Mouse (Mus musculus) B cell, adult 2 months (primary cell): ENCODE results near the gene Pkig.
"Not testable (repeated sequence)": the region's sequence is repeated elsewhere in the genome, so short reads cannot be mapped to it uniquely, and the experiment has no call there.

Experiments
- DNase-seq, 2 experiments: peaks; one replicate each; pipeline ENCODE4 v3.0.0; 2022

The Pkig gene

DNA sequence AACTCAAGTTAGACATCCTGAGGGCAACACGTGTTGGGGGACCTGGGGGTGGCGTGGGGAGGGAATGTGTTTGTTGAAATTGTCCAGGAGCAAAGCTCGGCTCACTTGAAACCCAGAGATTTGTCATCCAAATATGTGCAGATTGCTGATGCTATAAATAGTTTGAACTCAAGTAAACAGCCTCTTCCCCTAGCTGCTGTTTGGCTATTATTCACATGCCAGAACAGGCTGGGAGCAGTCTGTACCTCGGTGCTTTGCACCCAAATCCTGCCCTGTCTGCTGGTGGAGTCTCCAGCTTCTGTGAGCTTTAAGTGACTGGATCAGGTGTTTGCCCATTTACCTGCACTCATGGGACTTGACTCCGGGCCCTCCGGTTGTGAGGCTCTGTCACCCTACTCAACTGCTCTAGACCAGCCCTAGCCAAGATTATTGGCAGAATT is 27.6 kb downstream of the Pkig start:
- DNase-seq: no peak

DNA sequence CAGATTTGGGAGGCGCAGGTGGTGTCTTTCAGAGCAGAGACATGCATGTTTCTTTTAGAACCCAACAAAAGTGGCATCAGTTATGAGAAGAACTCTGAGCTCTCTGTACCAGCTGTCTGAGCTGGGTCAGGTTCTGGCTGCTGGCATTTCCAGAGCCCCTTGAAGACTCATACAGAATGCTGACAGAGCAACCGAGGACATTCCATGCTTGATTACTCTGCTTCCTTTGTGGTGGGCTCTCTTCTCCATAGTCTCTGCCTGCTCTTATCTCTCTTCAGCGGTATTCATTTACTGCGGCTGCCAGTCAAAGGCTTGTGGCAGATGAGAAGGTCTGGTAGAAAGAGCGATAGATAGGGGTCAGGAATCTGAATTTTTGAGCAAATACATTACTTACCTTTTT is 28.0 kb downstream of the Pkig start:
- DNase-seq: no peak

DNA sequence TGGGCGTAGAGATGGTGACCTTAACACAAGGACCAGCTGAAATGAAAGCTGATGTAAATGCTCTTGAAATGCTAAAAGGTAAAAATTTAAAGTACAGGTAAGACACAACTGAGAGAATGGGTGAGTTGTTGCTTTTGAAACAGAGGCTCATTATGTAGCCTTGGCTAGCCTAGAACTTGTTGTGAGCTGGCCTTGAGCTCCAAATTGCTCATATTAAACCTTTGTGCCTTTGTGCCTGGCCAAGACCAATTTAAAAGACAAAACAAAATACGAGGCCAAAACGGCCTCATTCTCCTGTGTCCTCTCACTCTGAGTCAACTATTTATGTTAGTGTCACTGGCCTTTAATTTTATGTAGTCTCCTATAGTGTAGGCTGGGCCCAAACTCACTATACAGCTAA is 28.7 kb downstream of the Pkig start:
- DNase-seq: no peak

DNA sequence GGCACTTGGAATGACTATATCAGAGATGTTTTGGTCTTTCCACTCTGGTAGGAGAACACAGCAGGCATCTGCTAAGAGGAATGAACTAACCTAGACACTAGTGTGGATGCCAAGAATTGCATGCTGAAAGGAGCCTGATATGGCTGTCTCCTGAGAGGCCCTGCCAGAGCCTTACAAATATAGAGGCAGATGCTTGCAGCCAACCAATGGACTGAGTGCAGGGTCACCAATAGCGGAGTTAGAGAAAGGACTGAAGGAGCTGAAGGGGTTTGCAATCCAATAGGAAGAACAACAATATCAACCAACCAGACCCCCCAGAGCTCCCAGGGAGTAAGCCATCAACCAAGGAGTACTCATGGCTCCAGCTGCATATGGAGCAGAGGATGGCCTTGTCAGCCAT is 30.2 kb downstream of the Pkig start:
- not testable (repeated sequence) for DNase-seq

DNA sequence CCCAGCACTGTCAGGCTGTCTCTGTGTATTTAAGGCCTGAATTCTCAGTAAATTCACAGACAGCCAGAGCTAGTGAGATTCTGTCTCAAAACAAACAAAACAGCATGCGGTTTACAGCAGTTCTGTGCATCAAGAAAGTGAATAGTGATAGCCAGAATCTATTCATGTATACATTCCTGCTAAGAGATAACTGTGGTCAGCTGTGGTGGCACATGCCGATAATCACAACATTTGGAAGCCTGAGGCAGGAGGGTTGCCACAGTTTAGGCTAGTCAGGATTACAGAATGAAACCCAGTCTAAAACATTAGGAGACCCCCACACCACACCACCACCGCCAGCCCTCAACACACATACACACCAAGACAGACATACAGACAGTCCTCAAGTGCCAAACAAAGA is 31.6 kb downstream of the Pkig start:
- no peak for DNase-seq

DNA sequence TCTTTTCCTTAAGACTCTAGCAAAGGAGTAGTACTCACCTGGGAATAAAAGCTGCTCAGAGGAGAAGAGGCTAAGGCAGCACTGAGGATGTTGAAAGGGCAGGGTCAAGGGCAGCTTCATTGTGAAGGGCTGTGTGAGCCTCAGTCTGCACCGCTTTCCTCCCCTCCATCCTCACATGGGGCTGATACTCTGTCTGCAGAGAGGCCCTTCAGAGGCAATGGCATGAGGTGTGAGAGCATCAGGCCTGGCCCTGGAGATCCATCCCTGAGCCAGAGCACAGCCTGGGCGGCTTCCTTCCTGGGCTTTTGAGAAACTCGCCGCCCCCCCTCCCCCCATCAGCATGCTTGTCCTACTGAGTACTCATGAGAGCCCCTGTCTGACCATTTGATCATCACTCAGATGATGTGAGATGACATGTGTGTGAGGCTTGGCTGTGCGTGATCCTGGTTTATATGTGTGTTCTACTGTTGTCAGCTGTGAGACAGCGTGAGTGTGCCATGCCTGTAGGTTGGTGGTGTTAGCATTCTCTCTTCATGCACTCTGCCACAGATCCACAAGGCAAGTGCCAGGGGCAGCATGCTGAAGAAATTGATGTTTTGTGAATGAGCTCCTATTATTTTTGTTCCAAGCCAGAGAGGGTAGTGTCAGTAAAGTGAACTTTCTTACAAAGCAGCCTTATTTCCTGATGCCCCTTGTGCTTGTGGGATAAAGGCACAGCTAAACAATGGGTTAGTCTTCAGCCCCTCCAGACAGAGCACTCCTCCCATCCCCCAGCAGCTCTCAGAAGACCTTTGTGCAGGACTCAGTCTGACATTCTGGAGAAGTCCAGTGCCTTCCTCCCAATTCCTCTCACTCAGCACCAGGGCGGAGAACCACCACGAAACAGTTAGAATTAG is 32.5 kb downstream of the Pkig start:
- no peak for DNase-seq

DNA sequence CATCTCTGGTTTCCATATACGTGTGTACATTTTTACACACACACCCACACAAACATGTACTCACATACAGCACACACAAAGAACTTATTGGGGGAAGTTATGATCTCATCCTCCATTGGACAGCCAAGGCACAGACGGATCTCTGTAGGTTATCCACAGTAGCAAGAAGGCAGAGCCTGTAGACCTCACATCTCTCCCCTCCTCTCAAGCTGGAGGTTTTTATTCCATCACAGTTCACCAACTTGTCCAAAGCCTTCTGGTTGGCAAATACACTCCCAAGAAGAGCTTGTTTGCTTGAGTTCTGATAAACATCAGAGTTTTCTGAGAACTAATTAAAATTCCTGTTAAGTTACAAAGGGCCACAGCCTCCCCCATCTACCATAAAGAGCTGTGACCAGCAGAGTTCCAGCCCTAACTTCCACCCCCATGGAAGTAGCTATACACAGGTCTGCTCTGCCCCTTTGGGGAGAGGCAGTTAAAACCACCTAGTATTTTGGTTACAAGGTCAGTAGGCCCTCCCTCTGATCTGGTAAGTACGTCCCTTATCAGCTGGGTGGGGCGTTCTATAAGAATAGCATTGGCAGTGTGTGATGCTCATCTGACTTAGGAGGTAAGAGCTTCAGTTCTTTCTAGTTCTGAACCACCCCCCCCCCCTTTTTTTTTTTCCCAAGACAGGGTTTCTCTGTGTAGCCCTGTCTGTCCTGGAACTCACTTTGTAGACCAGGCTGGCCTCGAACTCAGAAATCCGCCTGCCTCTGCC is 33.8 kb downstream of the Pkig start:
- no peak for DNase-seq

DNA sequence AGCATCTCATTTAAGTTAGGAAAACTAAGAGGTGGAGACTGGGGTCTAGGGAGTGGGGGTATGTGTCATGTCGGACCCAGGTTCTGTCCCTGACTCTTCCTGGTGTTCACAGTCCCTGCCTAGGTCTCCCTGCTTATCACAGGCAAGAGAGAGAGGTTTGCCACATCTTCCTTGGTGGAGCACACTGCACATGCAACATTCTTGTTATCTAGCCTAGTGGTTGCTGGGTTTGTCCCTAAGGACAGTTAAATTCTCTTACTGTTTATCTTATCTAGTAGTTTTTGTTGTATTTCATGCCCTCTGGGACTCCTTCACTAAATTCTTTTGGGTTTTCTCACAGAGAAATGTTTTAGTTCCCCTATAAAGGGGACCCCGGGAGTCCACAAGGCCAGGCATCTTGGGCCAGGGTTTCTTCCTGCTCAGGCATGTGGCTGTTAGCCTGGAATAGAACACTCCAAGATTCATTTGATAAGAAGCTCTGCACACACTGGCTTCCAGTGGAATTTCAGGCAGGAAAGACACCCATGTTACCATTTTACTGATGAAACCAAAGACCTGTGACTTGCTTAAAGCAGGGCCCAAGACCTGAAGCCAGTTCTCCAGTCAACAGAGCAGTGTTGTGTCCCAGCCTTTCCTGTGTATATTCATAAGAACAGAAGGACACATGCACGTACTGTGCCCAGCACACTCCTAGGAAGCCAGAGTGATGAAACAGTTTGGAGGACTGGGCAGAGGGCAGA is 34.9 kb downstream of the Pkig start:
- DNase-seq: no peak

DNA sequence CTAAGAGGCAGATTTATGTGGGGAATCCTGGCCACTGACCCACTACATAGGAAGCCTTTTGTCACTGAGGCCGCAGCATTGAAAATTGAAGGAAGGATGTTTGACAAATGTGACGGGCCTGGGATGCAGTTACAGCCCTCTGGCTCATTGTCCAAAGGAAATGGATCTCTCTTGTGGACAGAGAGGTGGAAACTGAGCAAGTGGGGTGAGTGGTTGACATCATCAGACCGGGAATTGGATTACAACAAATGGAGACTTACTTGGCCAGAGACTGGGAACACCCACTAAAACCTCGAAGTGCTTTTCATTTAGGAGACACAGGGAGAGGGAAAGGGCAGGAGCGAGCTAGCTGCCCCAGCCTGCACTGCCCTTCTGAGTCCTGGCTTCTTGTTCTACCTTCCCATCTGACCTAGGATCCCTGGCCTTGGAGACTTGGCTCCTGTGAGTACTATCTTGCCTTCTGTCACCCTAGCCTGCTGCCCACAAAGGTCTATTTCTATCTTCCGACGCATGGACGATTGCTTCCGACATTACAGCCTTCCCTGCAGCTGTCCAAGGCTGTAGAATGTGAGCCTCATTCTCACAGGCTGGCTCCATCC is 35.6 kb downstream of the Pkig start:
- DNase-seq: no peak

DNA sequence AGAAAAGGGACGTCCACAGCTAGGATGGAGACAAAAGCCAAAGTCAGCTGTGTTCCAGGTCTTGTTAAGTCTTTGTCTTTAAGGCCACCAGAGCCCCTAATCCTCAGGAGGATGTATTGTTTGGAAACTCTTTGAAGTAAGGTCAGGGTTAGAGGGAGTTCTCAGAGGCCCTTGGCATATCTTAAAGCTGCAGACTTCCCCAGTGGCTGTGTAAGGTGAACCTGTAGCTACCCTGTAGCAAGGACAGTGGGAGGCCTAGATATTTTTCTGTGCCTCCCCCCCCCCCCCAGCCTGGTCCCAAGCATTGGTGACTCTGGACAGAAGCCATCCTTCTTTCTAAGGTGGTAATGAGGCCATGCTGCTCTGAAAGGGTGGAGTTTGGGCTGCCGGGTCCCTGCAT is 38.6 kb downstream of the Pkig start:
- no peak for DNase-seq

DNA sequence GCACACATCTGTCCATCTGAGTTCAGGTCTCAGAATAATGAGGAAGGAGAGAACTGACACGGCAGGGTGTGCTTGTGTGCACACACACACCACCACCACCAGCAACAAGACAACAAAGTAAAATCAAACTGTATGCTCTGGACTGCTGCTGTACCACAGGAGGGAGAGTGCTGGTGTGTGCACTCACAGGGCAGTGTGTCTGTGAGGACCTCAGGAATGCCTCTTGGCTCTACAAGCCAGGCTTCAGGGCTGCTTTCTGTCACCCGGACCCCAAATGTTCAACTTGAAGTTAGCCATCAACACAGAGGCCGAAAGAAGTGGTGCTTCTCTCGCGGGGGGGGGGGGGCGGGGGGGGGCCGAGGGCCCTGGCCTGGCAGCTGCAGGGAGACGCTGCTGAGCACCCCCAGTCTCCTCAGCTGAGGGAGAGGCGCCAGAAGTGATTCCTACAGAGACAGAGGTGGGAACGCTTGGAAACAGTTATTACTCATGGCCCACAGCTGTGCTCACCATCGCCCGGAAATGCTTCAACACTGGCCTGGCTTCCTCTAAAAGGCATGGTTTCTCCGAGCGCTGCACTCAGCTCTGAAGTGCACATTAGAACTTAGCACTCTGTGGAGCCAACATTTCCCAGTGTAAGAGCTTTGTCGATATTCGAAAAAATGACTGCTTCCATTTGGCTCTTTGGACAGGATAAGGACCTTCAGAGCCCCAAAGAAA is 39.7 kb downstream of the Pkig start:
- DNase-seq: peak in 1 of 2 experiments; percentile 34

DNA sequence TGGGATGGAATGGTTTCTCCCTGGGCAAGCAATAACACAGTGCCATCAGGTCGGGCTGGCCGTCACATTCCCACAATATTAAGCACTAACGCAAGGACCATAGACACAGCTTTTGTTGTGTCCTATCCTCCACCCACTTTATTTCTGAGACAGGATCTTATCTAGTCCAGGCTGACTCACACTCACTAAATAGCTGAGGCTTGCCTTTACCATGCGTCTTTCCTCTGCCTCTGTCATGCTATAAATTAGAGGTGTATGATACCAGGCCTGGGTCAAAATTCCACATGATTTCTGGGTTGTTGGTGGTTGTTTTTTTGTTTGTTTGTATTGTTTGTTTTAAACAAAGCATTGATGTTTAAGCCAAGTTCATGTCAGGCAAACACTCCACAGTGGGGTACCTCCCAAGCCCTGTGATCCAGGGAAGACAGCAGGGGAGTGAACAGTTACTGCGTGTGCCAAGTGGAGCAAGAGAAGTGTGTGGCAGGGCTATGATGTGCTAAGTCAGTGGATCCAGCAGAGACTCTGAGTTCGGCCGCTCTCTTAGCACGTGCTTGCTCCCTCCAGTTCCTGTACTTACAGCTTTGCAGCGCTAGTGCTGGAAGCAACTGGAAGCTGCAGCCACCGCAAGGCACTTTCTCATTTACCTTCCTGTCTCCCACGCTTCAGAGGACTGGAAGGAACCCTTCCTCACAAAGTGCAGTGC is 41.0 kb downstream of the Pkig start:
- no peak for DNase-seq

DNA sequence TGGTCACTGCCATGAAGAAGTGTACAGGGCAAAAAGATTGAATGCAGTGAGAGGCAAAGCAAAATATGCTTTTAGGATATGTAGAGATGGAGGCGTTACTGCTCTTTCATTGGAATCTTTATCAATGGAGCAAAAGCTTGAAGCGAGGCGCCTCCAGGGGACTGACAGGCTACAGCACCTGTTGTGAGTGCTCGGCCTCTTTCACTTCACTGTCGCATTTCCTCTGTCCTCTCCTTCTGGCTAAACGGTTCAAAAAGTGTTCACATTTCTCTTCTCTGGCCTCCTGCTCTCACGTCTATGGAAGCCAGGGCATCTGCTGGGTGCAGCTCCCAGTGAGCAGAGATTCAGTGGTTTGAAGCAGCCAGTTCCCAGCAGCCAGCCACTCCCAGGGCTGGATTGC is 44.2 kb downstream of the Pkig start:
- peak; percentile 43 to 50 for DNase-seq

DNA sequence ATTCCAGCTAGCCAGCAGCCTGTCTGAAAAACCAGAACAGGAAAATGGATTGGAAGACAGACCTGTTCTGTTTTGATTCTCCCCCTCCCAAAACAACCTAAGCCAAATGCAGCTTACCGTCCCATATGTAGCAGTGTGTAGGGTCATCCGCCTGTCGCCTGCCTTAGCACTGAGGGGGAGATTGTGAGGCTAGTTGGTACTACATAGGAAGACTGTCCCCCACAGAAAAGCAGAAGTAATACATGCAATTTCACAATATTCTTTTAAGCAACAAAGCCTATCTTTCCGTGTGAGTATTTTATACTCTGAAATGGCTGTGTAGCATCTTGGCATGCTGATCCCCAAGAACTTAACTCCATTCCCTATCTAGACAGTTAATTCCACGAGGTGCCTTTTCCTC is 44.7 kb downstream of the Pkig start:
- peak; percentile 49 to 51 for DNase-seq

DNA sequence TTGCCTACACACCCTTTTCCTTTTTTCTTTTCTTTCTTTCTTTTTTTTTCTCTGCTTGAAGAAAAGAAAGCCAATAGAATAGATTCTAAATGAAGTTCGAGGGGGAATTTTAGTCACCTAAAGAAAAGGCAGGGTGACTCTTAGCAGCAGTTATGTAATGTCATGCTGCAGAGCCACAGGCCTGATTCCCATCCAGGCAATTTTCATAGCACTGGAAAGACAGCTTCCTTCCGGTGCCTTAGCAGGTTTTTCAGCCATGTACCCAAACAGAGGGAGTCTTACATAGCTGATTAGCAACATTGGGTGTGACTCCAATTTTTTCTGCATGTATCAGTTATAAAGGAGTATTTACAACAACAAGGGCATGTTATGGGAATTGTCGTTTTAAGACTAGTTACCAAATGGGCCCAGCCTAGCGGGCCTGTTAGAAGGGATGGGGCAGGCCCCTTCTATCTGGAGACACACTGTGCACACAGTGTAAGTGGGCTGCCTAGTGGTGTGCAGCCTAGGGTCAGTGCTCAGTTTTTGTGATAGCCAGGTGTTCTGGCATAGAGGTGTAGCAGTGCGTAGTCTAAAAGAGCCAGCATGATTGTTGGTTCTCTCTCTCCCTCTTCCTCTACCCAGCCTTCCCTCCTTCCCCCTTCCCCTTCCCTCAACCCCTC is 45.5 kb downstream of the Pkig start:
- no peak for DNase-seq

DNA sequence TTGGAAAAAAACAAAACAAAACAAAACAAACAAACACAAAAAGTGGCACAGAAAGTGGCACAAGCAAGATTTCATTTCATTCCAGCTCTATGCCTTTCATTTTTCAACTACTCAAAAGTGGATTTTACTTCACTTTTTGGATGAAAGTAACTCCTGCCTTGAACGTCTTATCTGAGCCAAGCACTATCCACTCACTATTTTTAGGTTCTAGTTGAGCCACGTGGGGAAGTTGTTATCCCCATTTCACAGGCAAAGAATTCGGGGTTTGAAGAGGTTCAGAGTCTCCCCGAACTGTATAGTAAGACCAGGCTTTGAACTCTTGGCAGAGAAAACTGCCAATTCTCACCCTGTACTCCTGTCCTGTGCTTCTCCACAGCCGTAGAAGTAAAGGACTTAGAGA is 50.1 kb downstream of the Pkig start:
- no peak for DNase-seq

DNA sequence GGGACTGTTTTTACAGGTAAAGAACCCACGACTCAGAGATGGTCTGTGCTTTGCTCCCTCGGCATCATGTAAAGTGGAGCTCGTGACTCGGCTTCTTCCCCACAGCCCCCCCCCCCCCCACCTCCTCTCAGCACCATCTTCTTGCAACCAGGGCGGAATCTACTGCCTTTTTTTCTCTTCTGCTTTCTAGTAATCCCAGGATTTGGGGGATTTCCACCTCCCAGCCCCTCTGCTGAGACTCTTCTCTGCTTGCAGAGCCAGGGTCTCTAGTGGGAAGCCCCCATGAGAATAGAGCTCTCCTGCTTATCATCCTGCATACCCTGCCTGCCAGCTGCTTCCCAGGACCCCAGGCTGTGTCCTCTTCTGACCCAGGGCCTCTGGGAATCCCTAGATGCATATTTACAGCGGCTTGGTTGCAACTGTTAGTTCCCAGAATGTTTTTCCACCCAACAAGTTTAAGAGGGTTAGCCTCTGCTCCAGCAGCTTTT is 50.6 kb downstream of the Pkig start:
- DNase-seq: no peak

DNA sequence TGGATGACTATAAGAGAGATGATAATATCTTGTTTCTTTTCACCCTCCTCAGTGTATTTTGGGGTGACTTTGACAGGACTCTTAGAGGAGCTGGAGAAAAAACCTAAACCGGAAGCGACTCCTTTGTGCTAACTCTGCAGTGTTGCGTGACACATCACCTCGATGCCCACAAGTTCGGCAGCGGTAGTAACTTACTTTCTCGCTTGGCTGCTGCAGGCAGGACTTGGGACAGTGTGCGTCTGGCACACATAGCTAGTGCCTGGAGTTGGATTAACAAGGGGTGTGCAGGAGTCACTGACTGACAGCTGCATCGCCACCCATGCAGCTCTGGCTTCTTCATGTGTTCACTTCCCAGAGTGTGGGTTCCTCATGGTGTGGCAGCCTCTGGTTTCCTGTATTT is 51.8 kb downstream of the Pkig start:
- peak; percentile 38 to 44 for DNase-seq

DNA sequence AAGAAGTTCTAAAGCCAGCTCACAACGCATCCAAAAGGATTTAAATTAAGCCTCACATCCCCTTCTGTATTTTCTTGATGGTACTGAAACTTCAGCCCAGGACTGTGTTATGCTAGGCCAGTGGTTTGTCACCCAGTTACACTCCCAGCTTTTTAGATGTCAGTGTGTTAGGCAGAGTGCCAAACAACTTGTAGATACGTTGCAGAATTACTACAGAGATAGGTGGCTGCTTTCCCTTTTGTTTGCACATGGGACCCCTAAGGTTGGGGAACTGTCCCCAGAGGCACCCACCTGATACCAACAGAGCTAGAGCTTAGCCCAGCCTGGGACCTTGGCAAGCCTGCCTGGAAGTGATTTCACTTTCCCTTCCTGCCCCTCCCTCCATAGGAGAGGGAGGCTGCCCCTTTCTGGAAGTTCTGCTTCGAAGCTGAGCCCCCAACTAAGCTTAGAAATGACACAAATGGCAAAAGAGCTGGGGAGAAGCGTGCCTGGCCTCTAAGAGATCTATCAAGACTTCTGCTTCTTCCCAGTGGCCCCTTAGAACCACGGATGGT is 52.5 kb downstream of the Pkig start:
- peak; percentile 23 to 28 for DNase-seq

DNA sequence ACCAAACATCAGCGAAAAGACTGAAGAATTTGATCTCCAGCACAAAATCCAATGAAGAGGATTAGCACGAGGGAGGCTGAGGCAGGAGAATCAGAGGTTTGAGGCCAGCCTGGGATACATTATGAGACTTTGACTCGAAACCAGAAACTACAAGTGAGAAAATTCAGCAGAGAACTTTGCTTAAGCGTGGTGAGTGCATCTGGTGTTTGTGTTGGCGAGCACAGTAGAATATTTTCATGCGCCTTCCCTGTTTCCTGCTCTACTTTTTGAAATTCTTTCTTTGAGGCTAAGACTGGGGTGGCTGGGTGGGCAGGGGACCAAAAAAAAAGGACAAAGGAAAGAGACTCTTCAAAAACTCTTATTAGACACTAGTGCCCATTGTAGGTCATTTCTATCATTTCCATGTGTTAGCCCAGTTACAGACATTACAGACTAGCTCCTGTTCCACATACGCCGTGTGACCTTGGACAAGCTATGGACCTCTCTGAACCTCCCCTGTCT is 53.2 kb downstream of the Pkig start:
- DNase-seq: no peak
